Mouse (Mus musculus) thymus, postnatal 25 days (tissue): ENCODE results near the gene Ctf2.
"Not testable (repeated sequence)": the region's sequence is repeated elsewhere in the genome, so short reads cannot be mapped to it uniquely, and the experiment has no call there.

ENCODE experiments used
- DNase-seq: peaks from one replicate; pipeline ENCODE4 v3.0.0; 2022

Ctf2 gene

GRCm38 (mm10) chr7:127732066-127732465 is at the start of gene Ctf2:
Gene Ctf2 (minus strand): TSS chr7:127732166.
- not testable (repeated sequence) for DNase-seq

DNA sequence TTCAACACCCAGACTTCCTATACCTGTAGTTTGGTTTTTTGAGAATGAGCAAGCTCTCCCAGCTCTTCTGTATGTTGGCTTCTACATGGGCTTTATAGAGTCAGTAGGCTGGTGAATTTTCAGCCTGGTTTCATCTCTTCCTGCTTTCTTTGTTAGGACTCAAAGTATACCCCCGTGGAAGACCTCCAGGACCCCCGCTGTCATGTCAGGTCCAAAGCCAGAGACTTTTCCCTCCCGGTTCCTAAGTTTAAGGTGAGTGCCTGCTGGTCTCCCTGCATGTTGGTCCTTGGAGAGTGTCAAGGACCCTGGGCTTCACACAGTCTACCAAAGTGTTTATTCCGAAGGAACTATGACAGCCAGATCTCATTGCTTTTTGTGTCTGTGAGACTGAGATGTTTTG is 46.4 kb upstream of the Ctf2 start:
- DNase-seq, result no peak

GRCm38 (mm10) chr7:127777474-127778266 is 45.7 kb upstream of the Ctf2 start:
- peak; percentile 60 for DNase-seq

DNA sequence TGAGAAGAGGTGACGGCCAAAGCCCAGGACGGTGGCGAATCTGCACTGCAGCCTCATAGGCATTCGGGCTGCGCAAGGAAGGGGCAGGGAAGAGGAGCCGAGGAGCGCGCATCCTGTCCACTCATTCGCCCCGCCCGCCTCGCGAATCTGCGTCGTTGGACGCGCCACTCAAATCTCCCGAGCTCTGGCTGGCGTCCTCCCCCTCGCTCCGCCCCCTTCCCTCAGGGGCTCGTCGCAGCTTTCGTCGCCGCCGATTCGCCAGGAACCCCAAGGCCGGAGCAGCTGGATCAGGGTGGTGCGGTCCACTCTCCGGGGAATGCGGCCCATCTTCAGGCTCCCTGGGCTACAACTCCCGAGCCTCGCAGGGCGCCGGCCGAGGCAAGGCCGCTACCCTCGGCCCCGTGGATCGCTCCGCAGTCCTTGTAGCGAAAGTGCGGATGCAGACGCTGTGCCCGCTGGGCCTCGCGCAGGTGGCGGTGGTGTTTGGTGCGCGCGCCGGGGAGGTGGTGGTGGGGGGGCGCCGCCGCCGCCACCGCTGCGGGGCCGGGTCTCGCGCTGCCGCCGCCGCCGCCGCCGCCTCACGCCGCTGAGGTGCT is 45.0 kb upstream of the Ctf2 start:
- DNase-seq, result peak; percentile 95

- peak; percentile 86 for DNase-seq
These were observed 44.5 kb upstream of the Ctf2 start, which contains the start of gene Setd1a for GRCm38 (mm10) chr7:127776426-127776825. Gene Setd1a (plus strand): TSS chr7:127776670.

DNA sequence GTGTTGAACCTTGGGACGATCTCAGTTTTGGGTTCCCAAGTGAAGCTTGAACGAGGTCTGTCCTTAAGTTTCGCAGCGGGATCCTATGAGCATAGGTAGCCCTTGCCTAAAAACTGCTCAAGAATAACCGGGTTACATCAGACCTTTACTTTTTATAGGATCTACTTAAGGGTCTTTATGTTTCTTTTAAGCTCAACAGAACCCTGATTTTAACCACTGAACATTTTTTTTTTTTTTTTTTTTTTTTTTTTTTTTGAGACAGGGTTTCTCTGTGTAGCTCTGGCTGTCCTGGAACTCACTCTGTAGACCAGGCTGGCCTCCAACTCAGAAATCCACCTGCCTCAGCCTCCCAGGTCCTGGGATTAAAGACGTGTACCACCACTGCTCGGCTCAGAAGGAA is 43.9 kb upstream of the Ctf2 start:
- DNase-seq, result not testable (repeated sequence)

DNA sequence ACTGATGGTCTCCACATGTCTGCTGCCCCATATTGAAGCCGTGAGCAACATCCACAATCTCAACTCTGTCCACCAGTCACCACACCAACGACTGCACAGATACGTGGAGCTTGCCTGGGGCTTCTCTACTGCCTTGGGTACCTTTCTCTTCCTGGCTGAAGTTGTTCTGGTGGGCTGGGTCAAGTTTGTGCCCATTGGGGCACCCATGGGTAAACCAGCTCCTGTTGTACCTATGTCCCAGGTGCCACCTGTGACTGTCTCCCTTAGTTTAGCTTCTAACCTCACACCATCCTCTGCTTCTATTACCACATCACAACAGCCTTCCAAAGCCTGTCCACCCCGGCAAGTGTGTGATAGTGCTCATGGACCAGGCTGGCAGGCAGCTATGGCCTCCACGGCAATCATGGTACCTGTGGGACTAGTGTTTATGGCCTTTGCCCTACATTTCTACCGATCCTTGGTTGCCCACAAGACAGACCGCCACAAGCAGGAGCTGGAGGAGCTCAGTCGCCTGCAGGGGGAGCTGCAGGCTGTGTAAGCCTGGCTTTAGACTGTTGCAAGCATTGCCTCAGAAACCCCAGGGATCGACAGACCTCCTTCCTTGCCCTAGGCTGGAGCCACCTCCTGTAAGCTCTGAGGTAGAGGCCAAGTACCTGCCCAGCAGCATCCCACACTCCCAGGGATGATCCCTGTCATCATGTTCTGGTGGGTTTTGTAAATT is 41.9 kb upstream of the Ctf2 start:
- peak; percentile 79 for DNase-seq

DNA sequence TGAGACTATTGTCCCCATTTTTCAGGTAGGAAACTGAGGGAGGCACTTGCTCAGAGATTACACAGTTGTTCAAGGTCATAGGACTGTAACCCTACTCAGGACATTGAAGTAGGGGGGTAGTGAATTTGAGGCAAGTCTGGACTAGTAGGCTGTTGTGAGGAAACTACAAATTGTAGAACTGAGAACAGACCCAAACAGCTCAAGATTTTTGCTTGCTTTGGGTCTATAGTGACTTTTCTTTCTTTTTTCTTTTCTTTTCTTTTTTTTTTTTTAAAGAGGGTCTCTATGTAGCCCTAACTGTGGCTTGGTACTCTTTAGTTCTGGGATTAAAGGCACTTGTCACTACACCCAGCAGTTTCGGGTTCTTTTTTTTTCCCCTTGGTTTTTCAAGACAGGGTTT is 40.6 kb upstream of the Ctf2 start:
- no peak for DNase-seq

DNA sequence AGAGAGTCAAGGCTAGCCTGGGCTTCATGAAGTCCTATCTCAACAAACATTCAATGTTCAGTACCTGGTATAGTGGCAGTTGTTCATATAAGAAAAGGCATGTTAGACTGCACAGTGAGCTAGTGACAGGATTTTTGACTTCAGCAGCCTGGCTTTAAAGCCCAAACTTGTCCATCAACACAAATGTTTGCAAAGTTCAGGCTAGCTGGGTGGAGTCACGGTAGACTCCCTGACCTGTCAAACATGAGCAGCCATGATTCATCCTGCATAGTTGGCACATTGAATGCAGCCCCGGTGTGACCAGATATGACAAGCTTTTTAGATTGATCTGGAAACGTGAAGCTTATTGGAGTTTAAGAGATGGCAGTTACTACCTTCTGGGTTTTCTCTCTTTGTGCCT is 40.1 kb upstream of the Ctf2 start:
- no peak for DNase-seq

DNA sequence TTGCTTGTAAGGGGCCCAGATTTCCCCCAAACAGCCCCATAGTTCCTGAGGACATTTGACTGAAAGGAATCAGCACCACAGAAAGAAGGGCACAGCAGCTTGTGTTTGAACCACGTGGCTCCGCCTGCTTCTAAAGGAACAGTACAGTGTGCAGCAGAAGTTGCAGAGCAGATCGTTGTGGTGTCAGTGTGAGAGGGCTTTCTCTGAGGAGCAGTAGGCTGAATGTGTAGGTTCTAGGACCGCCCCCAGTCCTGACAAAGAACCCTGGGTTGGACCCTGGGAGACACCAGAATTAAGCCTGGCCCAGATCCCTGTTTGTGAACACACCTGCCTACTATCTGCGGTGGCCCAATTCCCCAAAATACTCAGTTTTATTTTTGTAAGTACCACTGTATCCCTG is 39.3 kb upstream of the Ctf2 start:
- DNase-seq, result peak; percentile 18

DNA sequence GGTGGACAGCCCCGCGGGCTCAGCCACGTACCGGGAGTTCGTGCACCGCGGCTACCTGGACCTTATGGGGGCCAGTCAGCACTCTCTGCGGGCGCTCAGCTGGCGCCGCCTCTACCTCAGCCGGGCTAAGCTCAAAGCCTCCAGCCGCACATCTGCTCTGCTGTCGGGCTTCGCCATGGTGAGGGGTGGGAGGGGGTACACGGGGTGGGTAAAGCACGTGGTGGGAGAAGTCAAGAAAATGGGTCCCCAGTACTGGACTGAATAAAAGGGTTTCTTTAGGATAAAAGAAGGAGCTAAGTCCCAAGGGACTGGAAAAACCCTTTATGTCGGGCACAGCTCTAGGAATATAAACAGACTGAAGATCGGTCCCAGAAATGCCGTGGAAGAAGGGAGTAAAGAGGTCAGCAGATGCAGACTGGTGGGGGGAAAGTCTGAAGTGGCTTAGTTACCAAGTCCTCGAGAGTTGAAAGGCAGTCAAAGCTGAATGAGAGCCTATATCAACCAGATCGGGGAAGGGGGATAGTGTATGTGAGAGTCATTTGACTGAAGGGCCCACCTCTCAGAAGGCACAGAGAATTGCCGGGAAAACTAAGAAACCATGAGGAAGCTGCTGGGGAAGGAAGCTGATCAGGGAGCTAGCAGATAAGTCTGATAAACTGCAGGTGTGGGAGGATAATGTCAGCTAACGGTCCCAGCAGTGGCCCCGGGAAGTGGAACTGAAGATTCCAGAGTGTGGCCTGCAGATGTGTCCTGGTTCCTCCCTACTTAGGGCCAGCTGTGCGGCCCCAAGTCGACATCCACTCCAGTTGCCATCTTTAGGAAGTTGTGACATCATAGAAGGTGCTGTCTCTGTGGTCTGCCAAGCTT is 38.3 kb upstream of the Ctf2 start:
- DNase-seq, result peak; percentile 13

DNA sequence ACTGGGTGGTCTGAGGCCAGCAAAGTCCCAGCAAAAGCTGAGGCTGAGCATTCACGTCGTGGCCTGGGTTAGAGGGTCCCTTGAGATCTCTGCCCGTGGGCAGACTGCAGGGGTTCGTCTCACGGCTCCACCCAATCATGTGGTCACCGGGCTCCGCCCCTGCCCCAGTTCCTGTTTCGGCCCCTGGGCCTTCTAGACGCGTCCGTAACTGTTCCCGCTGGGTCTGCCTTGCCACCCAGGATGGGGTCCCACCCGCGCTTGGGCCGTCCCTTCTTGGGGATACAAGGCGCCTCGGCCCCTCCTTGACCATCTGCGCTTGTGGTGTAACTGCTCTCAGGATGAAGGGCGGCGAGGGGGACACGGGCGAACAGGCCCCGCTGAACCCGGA is 37.7 kb upstream of the Ctf2 start, which contains the start of gene Orai3:
Orai3 (plus strand) TSS at position 165 of the 388 bp plus-strand sequence.
- DNase-seq, result peak; percentile 68

- peak; percentile 49 for DNase-seq
These were observed 37.1 kb upstream of the Ctf2 start for GRCm38 (mm10) chr7:127768997-127769593.

DNA sequence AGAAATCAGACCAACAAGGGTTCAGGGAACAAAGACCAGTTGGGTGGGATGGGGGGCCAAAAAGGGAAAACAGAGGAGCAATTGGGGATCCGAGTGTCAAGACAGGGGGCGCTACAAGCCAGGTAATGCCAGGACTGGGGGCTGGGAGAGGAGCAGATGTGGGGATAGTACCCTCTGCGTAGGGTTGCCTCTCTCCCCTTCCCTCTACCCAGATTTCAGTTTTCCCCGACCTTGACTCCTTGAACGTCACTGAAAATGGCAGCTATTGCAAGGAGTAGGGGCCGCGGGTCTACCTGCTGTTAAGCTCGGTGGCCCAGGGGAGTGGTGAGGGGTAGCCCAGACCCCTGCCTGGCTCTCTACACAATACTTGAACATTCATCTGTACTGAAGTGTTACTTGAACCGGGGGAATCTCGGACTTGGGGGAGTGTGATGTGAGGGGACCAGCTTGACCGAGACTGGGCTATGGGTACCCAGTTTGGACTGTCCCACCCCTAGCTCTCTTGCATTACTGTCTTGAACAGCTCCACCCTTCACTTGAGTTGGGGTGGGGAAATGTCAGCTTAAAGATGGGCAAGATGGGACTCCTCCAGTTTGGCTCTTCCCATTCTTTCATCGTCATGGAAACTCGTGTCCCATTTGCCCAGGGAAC is 36.5 kb upstream of the Ctf2 start:
- DNase-seq, result peak; percentile 37

- DNase-seq, result no peak
These were observed 35.8 kb upstream of the Ctf2 start for GRCm38 (mm10) chr7:127767671-127768345.

GRCm38 (mm10) chr7:127766851-127767609 is 35.1 kb upstream of the Ctf2 start:
- no peak for DNase-seq

DNA sequence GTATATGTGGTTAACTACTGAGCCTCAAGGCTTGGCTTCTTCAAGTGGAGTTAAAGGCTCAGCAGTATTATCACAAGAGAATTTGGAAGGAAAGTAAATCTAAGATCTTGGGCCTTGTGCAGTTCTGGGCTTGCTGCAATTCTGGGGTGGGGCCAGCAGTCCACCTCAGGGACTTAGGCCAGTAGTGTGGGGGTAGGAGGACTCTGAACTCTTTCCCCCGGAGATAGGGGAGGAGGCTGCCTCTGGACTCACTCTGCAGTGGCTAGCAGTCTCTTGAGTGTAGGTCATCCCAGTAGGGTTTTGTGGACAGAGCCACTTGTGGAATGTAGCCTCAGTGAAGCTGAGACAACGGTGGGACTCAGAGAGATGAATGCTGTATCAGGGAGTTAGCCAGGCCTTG is 33.8 kb upstream of the Ctf2 start:
- no peak for DNase-seq

DNA sequence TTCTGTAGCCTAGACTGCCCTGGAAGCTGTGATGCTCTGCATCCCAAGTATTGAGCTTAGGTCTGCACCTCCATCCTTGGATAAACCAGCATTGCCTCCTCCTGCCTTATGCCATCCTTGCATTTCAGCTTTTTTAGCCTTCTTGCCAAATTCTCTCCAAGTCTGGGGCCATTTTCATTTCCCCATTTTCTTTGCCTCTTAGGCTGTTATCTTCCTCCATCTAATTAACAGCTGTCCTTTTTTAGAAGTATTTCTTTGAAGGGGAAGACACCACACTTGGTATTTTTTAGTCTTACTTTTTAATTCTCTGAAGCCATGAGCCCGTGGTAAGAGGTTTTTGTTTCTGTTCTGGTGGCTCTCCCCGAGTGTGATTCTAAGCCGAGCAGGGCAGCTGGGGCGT is 31.7 kb upstream of the Ctf2 start:
- DNase-seq, result no peak

DNA sequence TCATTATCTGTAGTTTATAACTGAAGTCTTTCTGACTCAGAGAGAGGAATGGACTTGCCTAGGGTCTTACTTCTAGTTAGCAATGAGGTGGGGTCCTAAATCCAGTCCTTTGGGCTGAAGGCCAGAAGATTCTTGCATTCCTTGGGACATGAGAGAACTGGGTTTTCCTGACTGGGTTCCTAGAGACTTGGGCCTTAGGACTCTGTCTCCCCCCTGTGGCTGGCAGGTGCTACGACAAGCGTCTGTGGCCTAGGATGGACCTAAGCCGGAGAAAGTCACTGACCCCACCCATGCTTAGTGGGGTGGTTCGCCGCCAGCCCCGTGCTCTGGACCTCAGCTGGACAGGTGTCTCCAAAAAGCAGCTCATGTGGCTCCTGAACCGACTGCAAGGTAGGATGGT is 29.1 kb upstream of the Ctf2 start:
- DNase-seq, result peak; percentile 57

GRCm38 (mm10) chr7:127760478-127760877 is 28.5 kb upstream of the Ctf2 start:
- DNase-seq, result no peak
